Mouse (Mus musculus) bone marrow macrophage, adult 2 months (primary cell): ENCODE data around the gene Gm3468.
"Not testable (repeated sequence)": the region's sequence is repeated elsewhere in the genome, so short reads cannot be mapped to it uniquely, and the experiment has no call there.

Source experiments
- CTCF ChIP-seq: IDR thresholded peaks from 2 replicates; pipeline ENCODE4 v1.5.1; 2012; ENCODE audit warnings: low read depth, mild to moderate bottlenecking, low read length, moderate library complexity
- POLR2A ChIP-seq: IDR thresholded peaks from 2 replicates; pipeline ENCODE4 v1.6.1; 2012; ENCODE audit warnings: mild to moderate bottlenecking, low read depth, low read length, borderline replicate concordance

DNA sequence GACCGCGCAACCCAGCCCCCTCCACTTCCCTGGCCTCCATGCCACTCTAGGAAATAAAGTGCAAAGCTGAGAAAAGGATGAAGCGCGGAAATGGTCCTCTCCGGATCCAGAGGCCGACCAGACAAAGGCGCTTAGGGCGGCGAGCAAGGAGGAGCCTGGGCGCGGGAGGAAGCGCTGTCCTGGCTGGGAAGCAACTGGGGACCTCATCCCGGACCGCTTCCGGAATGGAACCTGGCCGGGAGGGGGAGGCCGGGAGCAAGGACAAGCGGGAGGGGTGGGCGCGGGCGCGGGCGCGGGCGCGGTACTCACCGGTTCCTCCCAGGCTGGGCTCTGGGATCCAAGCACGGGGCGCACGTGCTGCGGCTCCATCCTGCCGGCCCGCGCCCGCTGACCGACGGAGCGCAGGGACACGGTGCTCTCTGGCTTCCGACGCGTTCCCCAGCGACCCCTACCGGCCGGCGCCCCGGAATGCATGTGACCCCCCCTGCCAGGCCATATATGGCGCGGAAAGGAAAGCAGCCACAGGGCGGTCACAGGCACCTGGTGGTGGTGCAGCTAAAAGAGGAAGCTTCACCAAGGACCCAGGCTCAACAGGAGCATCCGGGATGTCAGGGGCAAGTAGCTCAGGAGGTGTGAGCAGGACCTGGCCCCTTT, at the start of gene Gm3468:
- TF ChIP-seq CTCF, POLR2A: not testable (repeated sequence)
